ENCODE assay signal across 8 mouse cellular contexts in the genomic region with DNA sequence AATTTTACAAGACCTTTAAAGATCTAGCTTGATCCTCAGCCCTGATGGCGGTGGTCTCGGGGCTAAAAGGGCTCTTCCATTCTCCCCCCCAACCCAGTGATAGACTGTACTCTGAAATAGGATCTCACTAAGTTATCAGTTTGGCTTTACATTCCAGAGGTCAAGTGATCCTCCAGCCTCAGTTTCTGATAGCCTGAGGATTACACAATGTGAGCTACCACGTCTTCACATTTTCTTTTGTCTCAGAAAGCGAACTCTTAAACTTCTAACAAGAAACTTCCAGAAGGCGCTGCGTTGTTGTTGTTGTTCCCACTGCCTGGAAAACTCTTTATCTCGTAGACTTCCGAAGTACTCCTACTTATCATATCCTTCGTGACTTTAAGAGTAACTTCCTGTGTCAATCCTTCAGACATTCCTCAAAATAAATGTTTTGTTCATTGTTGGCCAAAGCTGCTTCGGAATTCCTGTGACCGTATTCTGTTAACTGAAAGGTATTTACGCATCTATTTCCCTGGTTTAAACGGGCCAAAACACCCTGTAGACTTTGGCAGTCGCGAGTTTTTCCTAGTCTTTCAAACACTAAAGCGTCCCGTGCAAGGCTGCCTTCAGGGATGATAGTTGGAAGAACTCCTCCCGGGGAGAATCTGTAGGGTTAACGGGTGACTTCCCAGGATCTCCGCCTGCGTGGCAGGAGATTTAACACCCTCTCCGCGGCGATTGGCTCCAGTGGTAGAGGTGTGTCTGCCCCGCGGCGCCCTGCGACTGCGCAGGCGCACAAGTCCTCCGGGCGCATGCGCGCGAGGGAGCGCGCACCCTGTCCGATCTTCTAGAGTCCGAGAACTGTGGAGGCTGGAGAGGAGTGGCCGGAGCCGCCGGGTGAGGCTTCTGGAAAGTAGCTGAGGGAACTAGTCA. TPM values are rescaled to one million over a fixed set of nuclear protein-coding genes. Genes with fewer than 3 reads are reported as not detected.
DNase-seq lines count a peak whose midpoint lies in the region; ATAC-seq lines count a peak whose summit lies in the region.

TSS of gene Snap23 (plus strand) at position 786 of the 912 bp plus-strand sequence.

- 1% methylated on average over 42 of the region's 42 CpGs for WGBS in hindbrain, embryonic 12.5 days

- H3K9ac ChIP-seq in hindbrain, embryonic 12.5 days = peak within 1 kb of the TSS; percentile 82

- peaks cover 26% of the 10 kb centered on the region for H3K4me1 ChIP-seq in hindbrain, embryonic 12.5 days

- H3K9me3 ChIP-seq in hindbrain, embryonic 12.5 days (replicated peaks) = no peaks in the 10 kb centered on the region

- peak within 1 kb of the TSS; percentile 73 for H3K4me2 ChIP-seq in hindbrain, embryonic 12.5 days (replicated peaks)

- H3K27me3 ChIP-seq in hindbrain, embryonic 12.5 days = no peaks in the 10 kb centered on the region

- H3K27ac ChIP-seq in hindbrain, embryonic 12.5 days = peak within 1 kb of the TSS; percentile 81

- peak within 1 kb of the TSS; percentile 67 for H3K4me3 ChIP-seq in hindbrain, embryonic 12.5 days

- peak; percentile 93 for ATAC-seq in hindbrain, embryonic 12.5 days (ENCODE audit: low FRiP score)

- peak; percentile 99 for DNase-seq in NIH3T3 (ENCODE audit: low read depth)
- DNase-seq in cerebellum, postnatal 10 days = peak; percentile 93 to 96
- DNase-seq in frontal cortex, postnatal 10 days (ENCODE audit: low spot score in 2 of 2) = peak; percentile 91 to 93
- DNase-seq in layer of hippocampus, postnatal 14 days (ENCODE audit: low spot score in 2 of 2) = peak; percentile 91 to 96
- DNase-seq in lung, postnatal 14 days = peak; percentile 93
- DNase-seq in retina, adult 2 months (ENCODE audit: low read depth, low spot score) = peak; percentile 92
- peak; percentile 88 to 91 for DNase-seq in thymus, postnatal 36 days

- H3K36me3 ChIP-seq in hindbrain, embryonic 12.5 days = peaks cover 7% of the 10 kb centered on the region

RNA-seq across cellular contexts. Expression of gene Snap23, which starts in this region (rescaled TPM):
- polyA plus RNA-seq in hindbrain, embryonic 12.5 days (2016; fragmentation: Nextera tagmentation; extraction: Ambion mirVana) = 39.5 and 40.7 TPM in 2 replicates
- 10 to 100 TPM; 21.4 to 21.5 TPM for total RNA-seq in layer of hippocampus, postnatal 14 days (2021)

Comparison
In these comparisons a context has a peak if more than half of its experiments do, and no peak if none do; other contexts are left out.
1. Peak in every context shown above with its lines: DNase-seq, ATAC-seq, H3K4me3 ChIP-seq and H3K27ac ChIP-seq.